Mouse (Mus musculus): ENCODE results near the gene Erbb3.
"Not testable (repeated sequence)": the region's sequence is repeated elsewhere in the genome, so short reads cannot be mapped to it uniquely, and the experiment has no call there.

Gene Erbb3

DNA sequence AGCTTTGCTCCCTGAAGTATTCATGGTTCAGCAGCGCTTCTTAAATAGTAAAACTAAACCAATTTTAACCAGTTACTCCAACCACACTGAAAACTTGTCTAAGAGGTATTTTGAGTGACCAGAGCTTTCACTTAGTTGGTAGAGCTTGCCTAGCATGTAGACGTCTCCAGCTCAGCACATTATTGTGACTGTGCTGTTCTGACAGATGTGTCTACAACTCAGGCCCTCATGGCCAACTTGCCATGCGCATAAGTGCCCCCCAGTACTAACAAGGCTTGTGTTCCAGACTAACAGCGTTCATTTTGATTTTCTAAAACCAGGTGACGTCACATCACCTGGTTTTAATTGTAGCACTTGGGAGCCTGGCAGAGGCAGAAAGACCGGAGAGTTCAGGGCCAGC is 32.5 kb downstream of the Erbb3 start:
- no peak for DNase-seq (ENCODE audit: low read depth, low spot score)

DNA sequence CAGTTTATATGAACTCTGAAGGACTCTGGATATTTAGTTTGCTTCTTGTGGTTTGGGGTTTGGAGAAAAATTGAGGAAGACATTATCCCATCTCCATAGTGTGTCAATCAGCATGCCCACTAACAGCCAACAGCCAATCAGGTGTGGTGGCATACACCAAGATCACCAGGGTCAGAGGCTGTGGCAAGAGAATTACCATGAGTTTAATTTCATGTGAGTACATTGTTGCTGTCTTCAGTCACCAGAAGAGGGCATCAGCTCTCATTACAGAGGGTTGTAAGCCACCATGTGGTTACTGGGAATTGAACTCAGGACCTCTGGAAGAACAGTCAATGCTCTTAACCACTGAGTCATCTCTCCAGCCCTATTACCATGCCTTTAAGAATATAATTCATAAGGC is 33.2 kb downstream of the Erbb3 start:
- DNase-seq (ENCODE audit: low read depth, low spot score): peak; percentile 57

DNA sequence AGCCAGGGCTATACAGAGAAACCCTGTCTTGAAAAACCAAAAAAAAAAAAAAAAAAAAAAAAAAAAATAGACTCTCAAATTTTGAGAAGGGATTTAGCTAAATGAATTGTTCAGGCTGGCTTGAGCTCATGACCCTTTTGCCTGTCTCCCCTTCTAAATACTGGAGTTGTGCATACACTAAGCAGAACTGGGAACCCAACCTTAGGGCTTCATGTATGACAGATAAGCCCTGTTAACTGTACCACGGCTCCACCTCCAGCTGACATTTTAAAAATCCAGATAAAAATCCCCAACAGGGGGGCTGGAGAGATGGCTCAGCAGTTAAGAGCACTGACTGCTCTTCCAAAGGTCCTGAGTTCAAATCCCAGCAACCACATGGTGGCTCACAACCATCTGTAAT is 33.9 kb downstream of the Erbb3 start:
- not testable (repeated sequence) for DNase-seq (ENCODE audit: low read depth, low spot score)

DNA sequence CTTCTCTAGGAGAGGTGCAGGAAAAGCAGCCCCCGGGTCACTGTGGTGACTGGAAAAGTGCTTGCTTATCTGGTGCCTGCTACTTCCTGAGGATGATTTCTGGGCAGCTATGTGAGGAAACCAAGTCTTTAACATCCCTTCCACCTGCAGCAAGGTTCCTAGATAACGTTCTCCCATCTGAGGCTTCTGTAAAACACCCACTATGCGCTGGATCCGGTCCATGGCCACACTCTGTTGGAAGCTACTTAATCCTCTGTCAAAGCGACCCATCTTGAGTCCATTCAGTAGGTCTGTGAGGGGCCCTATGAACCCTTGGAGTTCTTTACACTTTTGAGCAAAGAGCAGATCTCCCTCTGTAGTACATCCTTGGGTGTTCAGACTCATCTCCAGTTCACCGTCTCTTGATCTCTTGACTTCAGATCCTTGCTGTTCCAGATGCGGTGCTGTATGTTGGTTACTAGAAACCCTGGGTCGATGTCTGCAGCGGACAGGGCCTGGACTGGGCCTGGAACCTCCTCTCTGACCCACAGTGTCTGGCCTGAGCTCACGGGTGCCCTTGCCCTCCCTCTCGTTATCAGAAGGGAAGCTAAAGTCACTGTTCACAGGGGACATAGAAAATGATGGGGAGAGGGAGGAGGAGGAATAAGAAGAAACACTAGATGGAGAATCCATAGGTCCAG is 39.2 kb downstream of the Erbb3 start:
- not testable (repeated sequence) for DNase-seq (ENCODE audit: low read depth, low spot score)

DNA sequence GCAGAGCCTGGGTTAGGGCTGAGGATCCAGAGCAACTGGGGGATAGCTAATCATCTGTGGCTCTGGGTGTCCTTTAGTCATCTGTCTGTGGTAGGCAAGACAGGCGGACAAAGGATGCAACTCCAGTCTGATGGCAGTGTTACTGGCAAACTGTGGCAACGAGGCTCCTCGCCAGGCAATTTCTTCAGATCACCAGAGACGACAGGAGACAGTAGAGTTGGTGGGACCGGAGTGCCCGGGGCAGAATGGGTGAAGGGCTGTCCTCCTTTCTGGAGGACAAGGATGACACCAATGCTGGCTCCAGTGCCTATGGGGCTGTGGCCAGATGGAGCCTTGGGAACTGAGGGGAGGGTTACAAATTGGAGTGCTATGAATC is 39.8 kb downstream of the Erbb3 start:
- DNase-seq (ENCODE audit: low read depth, low spot score): not testable (repeated sequence)

DNA sequence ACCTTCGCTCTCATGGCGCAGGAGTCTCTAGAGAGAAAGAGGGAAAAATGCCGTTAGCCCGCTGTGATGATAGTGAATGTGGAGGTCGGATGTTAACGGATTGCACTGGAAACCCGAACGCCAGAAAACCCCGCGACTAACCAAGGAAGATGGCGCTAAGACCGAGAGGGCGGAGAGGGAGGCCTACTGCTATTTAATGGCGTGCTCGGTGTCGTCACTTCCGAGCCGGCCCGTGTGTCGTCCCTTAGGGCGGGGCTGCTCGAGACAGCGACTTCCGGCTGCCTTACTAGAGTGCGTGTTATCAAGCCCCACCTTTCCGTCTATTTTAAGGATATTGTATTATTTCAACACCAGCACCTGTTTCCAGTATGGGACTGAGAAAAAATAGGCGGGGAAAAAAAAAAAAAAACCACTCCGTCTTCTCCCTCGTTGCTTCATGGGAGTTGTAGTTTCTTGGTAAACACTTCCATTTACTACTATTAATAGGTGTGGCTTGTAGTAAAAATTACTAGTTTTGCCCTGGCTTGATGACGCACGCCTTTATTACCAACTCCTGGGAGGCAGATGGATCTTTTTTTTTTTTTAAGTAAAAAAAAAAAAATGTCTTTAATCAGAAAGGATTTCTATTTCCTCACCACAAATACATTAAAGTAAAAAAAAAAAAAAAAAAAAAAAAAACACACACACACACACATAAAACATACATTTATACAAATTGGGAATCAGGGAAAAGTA is 40.3 kb downstream of the Erbb3 start, which contains the start of gene Rpl41:
TSS of gene Rpl41 (minus strand) at position 359 of the 735 bp plus-strand sequence.
- peak; percentile 99 for DNase-seq (ENCODE audit: low read depth, low spot score)

DNA sequence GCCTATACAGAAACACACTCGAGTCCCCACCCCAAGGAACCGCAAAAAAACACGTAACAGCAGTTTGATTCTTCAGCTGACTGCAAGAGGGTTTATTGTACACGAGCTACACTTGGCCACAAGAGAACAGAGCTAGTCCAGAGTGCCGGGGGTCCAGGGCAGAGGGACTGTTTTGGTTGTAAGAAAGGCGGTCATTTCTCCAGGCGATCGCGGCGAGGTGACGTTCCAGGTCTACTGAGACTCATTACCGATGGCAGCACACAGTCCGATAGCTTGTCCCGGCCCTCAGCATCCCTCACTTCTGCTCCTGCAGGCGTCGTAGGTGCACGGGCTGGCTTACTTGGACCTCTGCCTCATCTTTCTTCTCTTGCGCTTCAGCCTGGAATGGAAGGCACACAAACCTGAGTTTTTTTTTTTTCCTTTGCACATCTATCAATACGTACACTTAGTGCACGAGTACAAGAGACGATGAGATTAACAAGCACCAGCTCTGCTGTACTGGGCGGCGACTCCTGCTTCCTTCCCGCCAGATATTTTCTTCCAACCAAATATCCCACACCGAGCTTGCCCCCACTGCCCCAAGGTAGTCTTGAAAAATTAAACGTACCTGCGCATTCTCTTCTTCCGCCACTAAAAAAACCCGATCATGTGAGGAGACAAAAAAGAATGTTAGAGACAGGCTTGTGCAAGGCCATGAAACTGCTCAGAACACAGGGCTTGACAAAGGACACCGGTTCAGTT is 41.2 kb downstream of the Erbb3 start:
- DNase-seq (ENCODE audit: low read depth, low spot score): peak; percentile 35

DNA sequence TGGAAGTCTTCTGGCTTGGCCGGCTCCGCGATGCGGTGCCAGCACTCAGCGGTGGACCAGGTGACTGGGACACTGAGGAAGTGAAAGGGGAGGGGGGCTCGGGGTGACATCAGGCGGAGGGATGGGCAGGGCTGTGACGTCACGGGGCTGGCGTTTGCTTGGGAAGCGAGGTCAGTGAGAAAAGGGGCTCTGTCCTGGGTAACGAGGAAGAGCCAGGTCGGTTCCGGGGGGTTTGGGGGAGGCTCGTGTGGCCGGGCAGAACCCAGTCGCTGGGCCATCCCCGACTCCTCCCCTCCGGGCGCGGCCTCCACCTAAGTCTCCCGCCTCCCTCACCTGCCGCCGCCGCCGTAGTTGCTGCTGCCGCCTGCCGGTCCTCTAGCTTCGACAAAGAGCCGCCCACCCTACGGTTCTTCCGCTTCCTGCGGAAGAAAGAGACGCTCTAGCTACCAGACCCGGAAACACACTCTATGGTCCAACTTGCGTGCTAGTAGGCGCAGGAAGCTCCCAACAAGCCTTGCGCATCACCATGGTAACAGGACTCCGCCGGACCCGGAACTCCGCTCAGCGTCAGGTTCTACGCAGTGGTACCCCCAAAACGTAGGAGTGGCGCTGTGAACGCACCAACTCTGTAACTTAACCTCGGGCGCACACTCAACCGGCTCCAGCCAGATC is 42.0 kb downstream of the Erbb3 start, which contains the start of gene Zc3h10:
TSS of gene Zc3h10 (minus strand) at position 414 of the 672 bp plus-strand sequence.
- DNase-seq (ENCODE audit: low read depth, low spot score): peak; percentile 99

DNA sequence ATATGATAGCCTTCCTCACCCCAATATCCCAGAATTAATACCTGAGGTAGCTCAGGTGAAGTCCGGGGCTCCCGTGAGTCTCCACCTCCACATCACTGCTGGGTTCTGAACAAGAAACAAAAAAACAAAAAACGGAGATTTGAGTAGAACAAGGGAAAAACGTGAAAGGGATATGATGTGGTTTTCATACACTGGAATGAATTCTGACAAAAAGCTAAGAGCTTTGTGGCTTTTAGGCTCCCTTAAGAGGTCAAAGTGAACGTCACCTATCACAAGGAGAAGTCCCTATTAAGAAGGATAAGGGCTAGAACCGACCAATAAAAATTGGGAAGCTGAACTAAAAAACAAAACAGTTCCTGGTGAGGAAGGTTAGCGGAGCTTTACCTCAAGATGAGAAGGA is 42.7 kb downstream of the Erbb3 start:
- DNase-seq (ENCODE audit: low read depth, low spot score): no peak

DNA sequence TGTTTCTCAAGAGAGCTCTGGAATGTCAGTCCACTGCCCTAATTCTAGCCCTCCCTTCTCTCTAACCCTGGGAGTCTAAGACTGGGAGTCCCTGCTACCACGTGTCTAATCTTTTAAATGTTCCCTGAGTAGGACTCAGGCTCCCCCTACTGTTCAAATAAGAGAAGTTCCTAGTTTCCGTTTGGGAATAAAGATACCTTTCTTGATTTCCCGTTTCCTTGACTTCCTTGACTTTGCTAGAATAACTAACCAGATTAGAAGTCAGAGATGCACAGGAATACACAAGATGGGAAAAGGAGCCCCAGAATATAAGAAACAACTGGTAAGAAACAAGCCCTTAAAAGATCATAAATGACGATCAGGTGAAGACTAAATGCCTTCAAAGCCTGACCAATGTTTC is 43.1 kb downstream of the Erbb3 start:
- DNase-seq (ENCODE audit: low read depth, low spot score): peak; percentile 88

DNA sequence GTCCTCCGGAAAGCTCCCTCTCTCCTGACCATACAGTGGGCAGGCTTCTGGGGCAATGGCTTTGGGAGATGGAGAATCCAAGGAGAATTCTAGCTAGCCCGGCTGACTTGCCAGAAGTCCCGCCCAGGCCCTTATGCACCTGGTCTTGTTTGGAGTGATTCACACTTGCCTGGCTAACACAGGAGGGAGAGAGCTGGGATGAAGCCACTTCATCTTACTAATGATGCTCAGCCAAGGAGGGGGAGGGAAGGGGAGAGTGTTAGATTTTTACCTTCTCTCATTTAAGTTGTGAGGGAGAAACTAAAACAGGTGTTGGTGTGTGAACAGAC is 43.9 kb downstream of the Erbb3 start:
- no peak for DNase-seq (ENCODE audit: low read depth, low spot score)

DNA sequence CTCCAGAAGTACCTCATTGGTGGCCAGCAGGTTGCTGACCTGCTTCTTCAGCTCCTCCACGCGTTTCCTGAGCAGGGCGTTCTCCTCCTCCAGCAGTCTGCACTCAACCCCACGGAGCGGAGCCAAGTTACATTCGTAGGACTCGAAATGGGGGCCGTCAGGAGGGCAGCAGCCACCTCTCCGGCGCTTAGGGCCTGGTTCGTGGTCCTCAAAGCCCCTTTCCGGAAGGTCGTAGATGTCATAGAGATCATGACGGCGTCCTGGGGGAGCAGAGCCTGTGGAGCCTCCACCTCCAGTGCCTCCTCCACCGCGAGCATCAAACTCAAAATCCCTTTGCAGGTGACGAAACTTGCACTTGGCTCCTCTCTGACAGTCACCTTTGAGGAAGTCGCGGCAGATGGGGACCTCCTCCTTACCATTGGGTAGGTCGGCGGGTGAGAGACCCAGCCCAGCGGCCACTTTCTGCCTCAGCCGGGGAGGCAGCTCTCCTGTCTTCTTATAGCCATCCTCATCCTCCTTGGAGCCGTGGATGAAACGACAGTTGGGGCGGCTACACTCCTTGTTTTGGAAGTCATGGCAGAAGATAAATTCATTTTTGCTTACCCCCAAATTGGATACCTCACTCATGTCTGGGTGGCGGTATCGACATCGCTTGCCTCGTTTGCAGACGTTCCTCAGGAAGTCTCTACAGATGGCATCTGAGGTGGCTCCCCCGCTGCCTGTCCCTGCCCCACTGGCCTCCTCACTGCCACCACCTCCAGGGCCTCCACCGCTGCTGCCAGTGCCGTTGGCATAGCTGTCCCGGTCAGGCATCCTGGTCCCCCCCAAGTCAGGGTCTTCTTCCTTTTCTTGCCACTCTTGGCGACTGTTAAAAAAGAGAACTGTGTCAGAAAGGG is 44.5 kb downstream of the Erbb3 start:
- DNase-seq (ENCODE audit: low read depth, low spot score): no peak

DNA sequence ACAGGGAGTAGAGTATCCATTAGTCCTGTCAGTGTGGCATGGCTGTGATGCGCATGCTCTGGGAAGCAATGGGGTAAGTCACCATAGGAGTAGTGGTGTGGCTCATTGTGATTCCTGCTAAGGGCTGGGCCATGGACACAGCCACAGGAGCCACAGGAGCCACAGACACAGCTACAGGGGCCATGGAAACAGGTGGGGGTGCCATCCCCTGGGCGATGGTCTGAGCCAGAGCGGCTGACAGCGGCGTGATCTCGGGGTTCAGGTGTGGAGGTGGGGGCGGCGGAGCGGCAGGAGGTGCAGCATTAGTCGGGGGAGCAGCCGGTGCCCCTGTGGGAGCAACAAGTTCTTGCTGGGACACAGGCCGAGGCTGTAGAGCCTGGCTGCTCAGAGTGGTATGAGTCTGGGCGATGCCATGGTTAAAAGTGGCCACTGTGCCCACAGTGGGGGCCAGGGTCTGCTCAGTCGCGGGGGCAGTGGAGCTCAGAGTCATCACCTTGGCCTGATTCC is 45.2 kb downstream of the Erbb3 start:
- no peak for DNase-seq (ENCODE audit: low read depth, low spot score)

DNA sequence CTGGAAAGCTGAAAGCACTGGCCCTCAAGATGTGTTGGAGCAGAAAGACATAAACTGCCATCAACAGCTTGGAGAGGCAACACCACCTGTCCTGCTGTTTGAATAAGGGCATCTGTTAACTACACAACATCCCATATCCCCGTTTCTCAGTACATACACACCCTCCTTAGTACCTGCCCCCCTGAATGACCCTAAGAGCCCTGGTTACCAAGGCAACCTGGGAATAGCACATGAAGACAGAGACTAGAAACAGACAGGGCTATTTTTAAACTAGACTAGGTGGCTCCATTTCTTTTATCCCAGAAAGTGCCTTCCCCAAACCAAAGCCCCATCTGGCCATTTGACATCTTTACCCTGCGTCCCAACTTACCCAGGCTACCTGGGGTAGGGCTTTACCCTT is 46.4 kb downstream of the Erbb3 start:
- DNase-seq (ENCODE audit: low read depth, low spot score): no peak

DNA sequence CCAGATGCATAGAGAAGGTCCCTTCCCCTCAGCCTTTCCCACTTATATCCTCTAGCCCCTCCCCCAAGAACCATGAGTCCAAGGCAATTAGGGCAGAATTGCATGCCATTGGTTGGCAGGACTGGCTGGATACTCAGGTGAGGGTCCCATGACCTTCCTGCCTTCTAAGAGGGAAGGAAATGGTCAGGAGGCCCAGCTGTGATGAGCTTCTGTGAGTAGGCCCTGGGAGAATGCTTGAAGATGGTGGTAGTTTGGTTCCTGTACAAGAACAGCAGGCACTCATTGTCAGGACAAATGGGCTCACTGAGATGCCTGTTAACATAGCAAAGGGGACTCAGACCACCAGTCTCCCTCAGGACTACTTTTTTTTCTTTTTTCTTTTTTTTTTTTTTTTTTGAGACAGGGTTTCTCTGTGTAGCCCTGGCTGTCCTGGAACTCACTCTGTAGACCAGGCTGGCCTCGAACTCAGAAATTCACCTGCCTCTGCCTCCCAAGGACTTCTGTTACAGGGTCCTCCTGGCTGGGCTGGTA is 51.0 kb downstream of the Erbb3 start:
- DNase-seq (ENCODE audit: low read depth, low spot score): no peak

DNA sequence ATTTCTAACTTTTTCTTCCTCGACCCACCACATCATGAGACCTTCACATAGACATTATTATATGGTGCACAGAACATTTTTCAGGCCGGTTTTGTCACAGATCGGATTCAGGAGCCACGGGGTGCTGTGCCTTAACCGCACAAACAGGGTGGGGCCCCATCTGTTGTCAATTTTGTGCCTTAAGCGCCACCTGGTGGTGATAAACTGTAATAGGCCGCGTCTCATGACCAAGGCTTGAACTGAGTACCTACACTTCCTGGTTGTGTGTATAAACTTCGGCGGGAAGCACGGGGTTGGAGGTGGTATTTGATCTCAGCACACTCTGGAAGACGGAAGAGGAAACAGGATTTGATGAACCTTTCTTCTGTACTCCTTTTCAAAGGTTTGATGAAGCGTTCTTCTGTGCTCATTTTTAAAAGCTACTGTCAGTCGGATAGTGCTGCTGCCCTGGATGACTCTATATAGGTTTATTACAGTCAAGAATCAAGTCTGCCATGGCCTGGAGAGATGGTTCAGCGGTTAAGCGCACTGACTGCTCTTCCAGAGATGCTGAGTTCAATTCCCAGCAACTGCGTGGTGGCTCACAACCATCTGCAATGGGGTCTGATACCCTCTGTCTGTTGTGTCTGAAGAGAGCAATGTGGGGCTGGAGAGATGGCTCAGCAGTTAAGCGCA is 53.0 kb downstream of the Erbb3 start:
- DNase-seq (ENCODE audit: low read depth, low spot score): peak; percentile 98

DNA sequence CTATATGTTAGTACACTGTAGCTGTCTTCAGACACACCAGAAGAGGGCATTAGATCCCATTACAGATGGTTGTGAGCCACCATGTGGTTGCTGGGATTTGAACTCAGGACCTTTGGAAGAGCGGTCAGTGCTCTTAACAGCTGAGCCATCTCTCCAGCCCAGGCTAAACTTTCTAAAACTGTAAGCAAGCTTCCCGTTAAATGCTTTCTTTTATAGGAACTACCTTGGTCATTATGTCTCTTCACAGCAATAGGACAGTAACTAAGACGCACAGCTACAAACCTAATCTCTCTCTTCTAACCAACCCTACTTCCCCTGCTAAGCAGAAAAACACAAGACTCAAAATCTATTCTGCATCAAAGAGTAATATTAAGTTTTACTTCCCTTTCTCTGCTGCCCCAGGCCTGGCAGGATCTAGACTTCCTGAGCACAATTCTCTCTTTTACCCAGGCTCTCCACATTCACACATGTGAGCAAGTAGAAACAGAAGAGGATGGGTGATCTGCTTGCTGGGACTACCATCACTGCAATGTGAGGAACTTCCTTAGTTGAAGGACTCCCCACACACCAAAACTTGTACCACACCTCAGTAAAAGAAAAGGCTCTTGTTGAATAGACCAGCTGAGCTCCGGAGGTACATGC is 53.7 kb downstream of the Erbb3 start:
- DNase-seq (ENCODE audit: low read depth, low spot score): no peak

DNA sequence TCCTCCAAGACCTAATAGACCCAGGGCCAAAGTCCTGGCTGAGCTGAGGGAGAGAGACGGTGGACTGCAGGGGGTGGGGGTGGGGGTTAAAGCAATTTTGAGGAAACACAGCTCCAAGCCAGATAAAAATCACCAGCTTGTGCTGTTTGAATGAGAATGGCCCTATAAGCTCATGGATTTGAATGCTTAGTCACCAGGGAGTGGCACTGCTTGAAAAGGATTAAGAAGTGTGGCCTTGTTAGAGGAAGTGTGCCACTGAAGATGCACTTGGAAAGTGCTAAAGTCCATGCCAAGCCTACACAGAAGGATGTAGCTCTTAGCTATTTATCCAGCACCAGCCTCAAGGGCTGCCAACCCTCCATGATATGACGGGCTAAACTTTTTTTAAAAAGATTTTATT is 54.2 kb downstream of the Erbb3 start:
- DNase-seq (ENCODE audit: low read depth, low spot score): no peak

All from 3T3-L1 (cell line).